ENCODE assay signal across 26 mouse cellular contexts in genomic region chr1:61273843-61274242, GRCm38 (mm10).
"Had no signal": no experiment of that assay in that cellular context is flagged by ENCODE, and none has a peak within 500 bp of the region (broad histone marks: within the 10 kb centered on the region; RNA-seq: fewer than 3 reads in every experiment).

No protein-coding gene starts in this region.

- ATAC-seq: hindbrain, postnatal 0 days; intestine, embryonic 16.5 days had no signal

- H3K27ac ChIP-seq: heart, adult 2 months; heart, embryonic 13.5 days; heart, embryonic 15.5 days; hindbrain, embryonic 13.5 days; hindbrain, embryonic 15.5 days; hindbrain, postnatal 0 days; layer of hippocampus, adult 2 months; left cerebral cortex, adult 2 months; limb, embryonic 12.5 days; liver, embryonic 13.5 days; liver, embryonic 15.5 days had no signal

- H3K36me3 ChIP-seq: heart, embryonic 13.5 days; heart, embryonic 15.5 days; hindbrain, embryonic 13.5 days; hindbrain, embryonic 15.5 days; limb, embryonic 10.5 days; limb, embryonic 12.5 days; liver, embryonic 13.5 days; liver, embryonic 15.5 days had no signal

- H3K4me1 ChIP-seq: heart, embryonic 13.5 days; heart, embryonic 15.5 days; hindbrain, embryonic 13.5 days; hindbrain, embryonic 15.5 days; liver, embryonic 13.5 days; liver, embryonic 15.5 days had no signal

- DNase-seq: gastrocnemius, postnatal 14 days; gastrocnemius, postnatal 36 days; heart, adult 11 months; heart, adult 2 months; heart, postnatal 14 days; heart, postnatal 36 days; kidney, adult 11 months; kidney, adult 8-10 months; kidney, postnatal 10 days; kidney, postnatal 25 days; kidney, postnatal 4 days; liver; liver, embryonic 13.5 days had no signal

- H3K4me2 ChIP-seq: heart, embryonic 11.5 days; heart, embryonic 13.5 days; heart, embryonic 15.5 days; hindbrain, embryonic 13.5 days; hindbrain, embryonic 15.5 days; limb, embryonic 12.5 days; liver, embryonic 11.5 days; liver, embryonic 13.5 days; liver, embryonic 15.5 days had no signal

- H3K9ac ChIP-seq: heart, embryonic 13.5 days; heart, embryonic 15.5 days; hindbrain, embryonic 13.5 days; hindbrain, embryonic 15.5 days; limb, embryonic 12.5 days; liver, embryonic 13.5 days; liver, embryonic 15.5 days had no signal

- H3K27me3 ChIP-seq: heart, embryonic 13.5 days; heart, embryonic 15.5 days; hindbrain, embryonic 13.5 days; hindbrain, embryonic 15.5 days; limb, embryonic 12.5 days; liver, embryonic 13.5 days; liver, embryonic 15.5 days had no signal

- H3K4me3 ChIP-seq: heart, adult 2 months; heart, embryonic 13.5 days; heart, embryonic 15.5 days; hindbrain, embryonic 13.5 days; hindbrain, embryonic 15.5 days; layer of hippocampus, adult 2 months; left cerebral cortex, adult 2 months; limb, embryonic 10.5 days; limb, embryonic 12.5 days; liver, embryonic 13.5 days; liver, embryonic 15.5 days had no signal

- H3K9me3 ChIP-seq: heart, embryonic 13.5 days; heart, embryonic 15.5 days; hindbrain, embryonic 13.5 days; hindbrain, embryonic 15.5 days; limb, embryonic 10.5 days; limb, embryonic 12.5 days; liver, embryonic 13.5 days; liver, embryonic 15.5 days had no signal
